Mouse (Mus musculus) kidney, adult 10 weeks (tissue): ENCODE results near the gene Trappc11. TPM values are rescaled to one million over a fixed set of nuclear protein-coding genes. Genes with fewer than 3 reads are reported as not detected.

Experiments
- polyA plus RNA-seq: library from polyadenylated mRNA; stranded (reverse); fragments of 350-450 nt; fragmentation: Illumina TruSeq; extraction: RNeasy Lipid Tissue Mini Kit (QIAGEN cat#74804); gene quantifications from one replicate; pipeline ENCODE4 v1.2.3, GENCODE M21; 2014; ENCODE audit warnings: low read depth, low replicate concordance

The Trappc11 gene
- 31.7 TPM for polyA plus RNA-seq

DNA sequence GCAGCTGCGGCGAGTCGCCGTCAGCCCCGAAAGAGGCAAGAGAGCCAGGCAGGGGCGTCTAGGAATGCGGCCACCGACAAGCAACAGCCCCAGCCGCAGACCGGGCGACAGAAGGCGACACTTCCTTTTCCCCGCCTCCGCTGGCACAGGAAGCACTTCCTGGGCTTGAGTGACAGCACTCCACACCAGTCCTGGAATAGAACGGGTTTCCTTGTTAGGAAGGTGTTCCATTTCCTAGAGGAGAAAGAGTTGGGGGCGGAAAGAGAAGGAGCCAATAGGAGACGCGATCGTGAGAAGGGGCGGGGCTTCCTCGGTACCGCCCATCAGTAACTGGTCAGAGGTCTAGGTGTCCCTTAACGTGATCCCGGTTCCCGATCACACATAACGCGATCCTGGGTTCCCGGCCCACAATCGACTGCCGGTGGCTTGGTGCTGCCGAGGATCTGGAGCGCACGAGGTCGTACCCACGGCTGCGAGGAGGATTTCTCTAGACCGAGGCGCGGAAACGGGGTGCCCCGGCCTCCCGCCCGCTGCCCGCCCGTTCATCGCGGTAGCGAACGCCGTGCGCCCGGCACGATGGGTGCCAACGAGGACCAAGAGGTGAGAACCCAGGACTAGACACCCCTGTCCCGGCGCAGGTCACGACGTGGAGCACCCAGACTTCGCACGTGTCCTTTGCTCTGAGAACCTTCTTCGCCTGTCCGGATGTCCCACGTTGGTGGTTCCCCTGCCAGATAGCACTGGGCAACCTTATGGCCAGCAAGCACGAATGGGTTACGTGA lies at the start of gene Trappc11, which contains the start of gene Rwdd4a:
Gene Trappc11 (minus strand): TSS at position 127 of the 782 bp plus-strand sequence.
Gene Rwdd4a (plus strand): TSS at position 321 of the 782 bp plus-strand sequence.

GRCm38 (mm10) chr8:47446312-47447046 lies 86.8 kb downstream of the Trappc11 start, which contains the start of gene Stox2:
Stox2 (minus strand) TSS chr8:47446362.

Other genes starting within 250 kb of the Trappc11 start
- 5.1 TPM for gene Stox2, start 87.1 kb downstream of the Trappc11 start, polyA plus RNA-seq
- gene Rwdd4a, start 194 bp upstream of the Trappc11 start, polyA plus RNA-seq, result 49.8 TPM
- gene Ing2, start 142.1 kb upstream of the Trappc11 start, polyA plus RNA-seq, result 15.8 TPM
- 14.7 TPM for gene Cdkn2aip, start 180.5 kb upstream of the Trappc11 start, polyA plus RNA-seq